ENCODE assay signal across 7 mouse cellular contexts in genomic region chr5:114537308-114538020, GRCm38 (mm10). TPM values are rescaled to one million over a fixed set of nuclear protein-coding genes. Genes with fewer than 3 reads are reported as not detected.
DNase-seq lines count a peak whose midpoint lies in the region; ATAC-seq lines count a peak whose summit lies in the region.

No protein-coding gene starts in this region.

- no peak overlapping the region for H3K9ac ChIP-seq in lung, embryonic 15.5 days
- 0 out of 2 replicates have a peak overlapping the region, but pooled peaks have one; percentile 27 for H3K9ac ChIP-seq in forebrain, embryonic 13.5 days
- H3K9ac ChIP-seq in limb, embryonic 11.5 days (ENCODE audit: low read length): no peak overlapping the region; the same call in 1 of the 2 replicates
- H3K9ac ChIP-seq in stomach, embryonic 14.5 days (replicated peaks; ENCODE audit: low read depth, low read length): no peak overlapping the region

- H3K4me1 ChIP-seq in lung, embryonic 15.5 days: 0 out of 2 replicates have a peak, but pooled peaks cover 16% of the 10 kb centered on the region
- peaks cover 35% of the 10 kb centered on the region for H3K4me1 ChIP-seq in forebrain, embryonic 13.5 days
- H3K4me1 ChIP-seq in limb, embryonic 11.5 days (ENCODE audit: control insufficient read depth, insufficient read depth, low read length): peaks cover 33% of the 10 kb centered on the region
- H3K4me1 ChIP-seq in stomach, embryonic 14.5 days (ENCODE audit: control insufficient read depth, insufficient read depth, low read length): peaks cover 13% of the 10 kb centered on the region; the same call in 1 of the 2 replicates

- H3K27me3 ChIP-seq in lung, embryonic 15.5 days: peaks cover 21% of the 10 kb centered on the region
- peaks cover 34% of the 10 kb centered on the region for H3K27me3 ChIP-seq in forebrain, embryonic 13.5 days
- no peaks in the 10 kb centered on the region for H3K27me3 ChIP-seq in limb, embryonic 11.5 days (ENCODE audit: control insufficient read depth, insufficient read depth, low read length)
- H3K27me3 ChIP-seq in stomach, embryonic 14.5 days (ENCODE audit: control insufficient read depth, insufficient read depth, low read length): no peaks in the 10 kb centered on the region

- H3K4me2 ChIP-seq in lung, embryonic 15.5 days: peak overlapping the region; percentile 35
- peak overlapping the region; percentile 43 for H3K4me2 ChIP-seq in forebrain, embryonic 13.5 days
- peak overlapping the region; percentile 32 for H3K4me2 ChIP-seq in limb, embryonic 11.5 days (ENCODE audit: low read depth, severe bottlenecking)
- H3K4me2 ChIP-seq in stomach, embryonic 14.5 days (replicated peaks; ENCODE audit: low read depth, low read length): peak overlapping the region; percentile 37

- no peak overlapping the region for H3K27ac ChIP-seq in lung, embryonic 15.5 days
- peak overlapping the region; percentile 68 for H3K27ac ChIP-seq in forebrain, embryonic 13.5 days
- H3K27ac ChIP-seq in limb, embryonic 11.5 days (replicated peaks; ENCODE audit: low read depth, low read length): peak overlapping the region; percentile 3; the same call in 1 of the 2 replicates
- H3K27ac ChIP-seq in stomach, embryonic 14.5 days (ENCODE audit: low read length): no peak overlapping the region; the same call in 1 of the 2 replicates

- H3K4me3 ChIP-seq in lung, embryonic 15.5 days: no peak overlapping the region
- peak overlapping the region; percentile 14; the same call in 1 of the 2 replicates for H3K4me3 ChIP-seq in forebrain, embryonic 13.5 days
- H3K4me3 ChIP-seq in limb, embryonic 11.5 days (ENCODE audit: low read depth, low read length): peak overlapping the region; percentile 6; the same call in 1 of the 2 replicates
- H3K4me3 ChIP-seq in stomach, embryonic 14.5 days (ENCODE audit: low read depth, low read length): no peak overlapping the region

- no peak for DNase-seq in lung, postnatal 14 days
- DNase-seq in limb, embryonic 11.5 days (ENCODE audit: low spot score): peak; percentile 70
- DNase-seq in adrenal gland, adult (ENCODE audit: inconsistent age in 2 of 2, low spot score in 1 of 2): no peak
- DNase-seq in thymus, postnatal 36 days: no peak

- H3K9me3 ChIP-seq in lung, embryonic 15.5 days: no peaks in the 10 kb centered on the region
- H3K9me3 ChIP-seq in forebrain, embryonic 13.5 days (replicated peaks): no peaks in the 10 kb centered on the region
- no peaks in the 10 kb centered on the region for H3K9me3 ChIP-seq in limb, embryonic 11.5 days (ENCODE audit: control insufficient read depth, low read length)
- H3K9me3 ChIP-seq in stomach, embryonic 14.5 days (ENCODE audit: control insufficient read depth, low read depth, low read length): no peaks in the 10 kb centered on the region

- H3K36me3 ChIP-seq in lung, embryonic 15.5 days: no peaks in the 10 kb centered on the region
- H3K36me3 ChIP-seq in forebrain, embryonic 13.5 days (ENCODE audit: poor library complexity, severe bottlenecking): no peaks in the 10 kb centered on the region
- no peaks in the 10 kb centered on the region for H3K36me3 ChIP-seq in limb, embryonic 11.5 days (ENCODE audit: control insufficient read depth, insufficient read depth, low read length)
- H3K36me3 ChIP-seq in stomach, embryonic 14.5 days (ENCODE audit: control insufficient read depth, insufficient read depth, low read length): no peaks in the 10 kb centered on the region

- WGBS in lung, embryonic 15.5 days: 10% methylated on average over 26 of the region's 26 CpGs
- 4% methylated on average over 26 of the region's 26 CpGs for WGBS in forebrain, embryonic 13.5 days
- 6% methylated on average over 26 of the region's 26 CpGs for WGBS in limb, embryonic 11.5 days
- 11% methylated on average over 26 of the region's 26 CpGs for WGBS in stomach, embryonic 14.5 days

- no peak for ATAC-seq in lung, embryonic 15.5 days (ENCODE audit: borderline replicate concordance, extremely low read depth, low FRiP score, low TSS enrichment)
- ATAC-seq in forebrain, embryonic 13.5 days: peak; percentile 76; the same call in 1 of the 2 replicates
- no peak for ATAC-seq in limb, embryonic 11.5 days (ENCODE audit: insufficient number of reproducible peaks, low FRiP score, low TSS enrichment, low read depth)
- ATAC-seq in stomach, embryonic 14.5 days (ENCODE audit: insufficient number of reproducible peaks, insufficient read depth, low FRiP score, low read depth): no peak

RNA-seq across cellular contexts. Expression of gene Fam222a, which starts 30.4 kb away (rescaled TPM):
- 2.1 TPM in 2 replicates for polyA plus RNA-seq in lung, embryonic 15.5 days (2015; fragmentation: Nextera tagmentation; extraction: Ambion mirVana)
- 4.8 and 4.9 TPM in 2 replicates for polyA plus RNA-seq in forebrain, embryonic 13.5 days (2015; fragmentation: Nextera tagmentation; extraction: Ambion mirVana)
- 2.4 and 2.5 TPM in 2 replicates for polyA plus RNA-seq in limb, embryonic 11.5 days (2014; fragmentation: Nextera tagmentation; extraction: Ambion mirVana)
- 2.8 and 2.9 TPM in 2 replicates for polyA plus RNA-seq in stomach, embryonic 14.5 days (2014; fragmentation: Nextera tagmentation; extraction: Ambion mirVana)

Comparison
In these comparisons a context has a peak if more than half of its experiments do, and no peak if none do; other contexts are left out.
1. H3K27ac ChIP-seq: peak in forebrain, embryonic 13.5 days (single experiment) and limb, embryonic 11.5 days (single experiment); none in lung, embryonic 15.5 days (single experiment) and stomach, embryonic 14.5 days (single experiment).
2. H3K4me3 ChIP-seq: peak in forebrain, embryonic 13.5 days (single experiment) and limb, embryonic 11.5 days (single experiment); none in lung, embryonic 15.5 days (single experiment) and stomach, embryonic 14.5 days (single experiment).
3. Peak in every context shown above with its lines, with median percentiles within 50 percentile points of each other: H3K4me2 ChIP-seq.